Mouse (Mus musculus): ENCODE measurements around the gene Ephx3.
A peak's percentile ranks its signal among the peaks of the same experiment; 100 is the strongest.
"Not testable (repeated sequence)": the region's sequence is repeated elsewhere in the genome, so short reads cannot be mapped to it uniquely, and the experiment has no call there.

Ephx3 gene

GRCm38 (mm10) chr17:32188863-32189636 lies at the start of gene Ephx3:
TSS of gene Ephx3 (minus strand) at chr17:32189549.
- DNase-seq (ENCODE audit: low spot score in 2 of 2) = no peak

GRCm38 (mm10) chr17:32238589-32238988 lies 49.2 kb upstream of the Ephx3 start:
- no peak for DNase-seq (ENCODE audit: low spot score in 2 of 2)

GRCm38 (mm10) chr17:32235534-32236191 lies 46.3 kb upstream of the Ephx3 start:
- peak; percentile 46 to 63 for DNase-seq (ENCODE audit: low spot score in 2 of 2)

GRCm38 (mm10) chr17:32233174-32233573 lies 43.8 kb upstream of the Ephx3 start:
- no peak for DNase-seq (ENCODE audit: low spot score in 2 of 2)

- DNase-seq (ENCODE audit: low spot score in 2 of 2) = no peak
Observed at GRCm38 (mm10) chr17:32229256-32229655, 39.9 kb upstream of the Ephx3 start.

- no peak for DNase-seq (ENCODE audit: low spot score in 2 of 2)
Observed at GRCm38 (mm10) chr17:32220873-32221272, 31.5 kb upstream of the Ephx3 start.

GRCm38 (mm10) chr17:32215587-32215986 lies 26.2 kb upstream of the Ephx3 start:
- DNase-seq (ENCODE audit: low spot score in 2 of 2) = not testable (repeated sequence)

GRCm38 (mm10) chr17:32211554-32211953 lies 22.2 kb upstream of the Ephx3 start:
- not testable (repeated sequence) for DNase-seq (ENCODE audit: low spot score in 2 of 2)

- DNase-seq (ENCODE audit: low spot score in 2 of 2) = peak; percentile 64 to 67
Observed at GRCm38 (mm10) chr17:32209752-32210151, 20.4 kb upstream of the Ephx3 start.

GRCm38 (mm10) chr17:32209144-32209543 lies 19.8 kb upstream of the Ephx3 start:
- no peak for DNase-seq (ENCODE audit: low spot score in 2 of 2)

- DNase-seq (ENCODE audit: low spot score in 2 of 2) = peak; percentile 31 to 35
Observed at GRCm38 (mm10) chr17:32207586-32208245, 18.4 kb upstream of the Ephx3 start.

- no peak for DNase-seq (ENCODE audit: low spot score in 2 of 2)
Observed at GRCm38 (mm10) chr17:32205345-32205744, 16.0 kb upstream of the Ephx3 start.

GRCm38 (mm10) chr17:32202972-32203371 lies 13.6 kb upstream of the Ephx3 start:
- no peak for DNase-seq (ENCODE audit: low spot score in 2 of 2)

- DNase-seq (ENCODE audit: low spot score in 2 of 2) = no peak
Observed at GRCm38 (mm10) chr17:32201086-32201485, 11.7 kb upstream of the Ephx3 start.

- no peak for DNase-seq (ENCODE audit: low spot score in 2 of 2)
Observed at GRCm38 (mm10) chr17:32199796-32200195, 10.4 kb upstream of the Ephx3 start.

GRCm38 (mm10) chr17:32197156-32197555 lies 7.8 kb upstream of the Ephx3 start:
- no peak for DNase-seq (ENCODE audit: low spot score in 2 of 2)

- no peak for DNase-seq (ENCODE audit: low spot score in 2 of 2)
Observed at GRCm38 (mm10) chr17:32195725-32196124, 6.4 kb upstream of the Ephx3 start.

GRCm38 (mm10) chr17:32193010-32193409 lies 3.7 kb upstream of the Ephx3 start:
- DNase-seq (ENCODE audit: low spot score in 2 of 2) = no peak

GRCm38 (mm10) chr17:32189850-32190249 lies 501 bp upstream of the Ephx3 start:
- no peak for DNase-seq (ENCODE audit: low spot score in 2 of 2)

- DNase-seq (ENCODE audit: low spot score in 2 of 2) = no peak
Observed at GRCm38 (mm10) chr17:32183017-32183416, 6.3 kb downstream of the Ephx3 start.

GRCm38 (mm10) chr17:32179621-32180491 lies 9.5 kb downstream of the Ephx3 start:
- DNase-seq (ENCODE audit: low spot score in 2 of 2) = no peak

GRCm38 (mm10) chr17:32176919-32177318 lies 12.4 kb downstream of the Ephx3 start:
- no peak for DNase-seq (ENCODE audit: low spot score in 2 of 2)

All from right cerebral cortex, adult 2 months (tissue).